Mouse (Mus musculus) intestine, embryonic 15.5 days (tissue): ENCODE data around the gene Kcnj5. TPM values are rescaled to one million over a fixed set of nuclear protein-coding genes. Genes with fewer than 3 reads are reported as not detected.

Experiments
- polyA plus RNA-seq: library from polyadenylated mRNA; unstranded; fragments of >200 nt; fragmentation: Nextera tagmentation; extraction: Ambion mirVana; gene quantifications from 2 replicates; pipeline ENCODE4 v1.2.1, GENCODE M21; 2015

Kcnj5 gene
- polyA plus RNA-seq, 1 experiment from 2014 or later: 0.15 TPM

Other genes with a start within 250 kb of the Kcnj5 start
- gene Arhgap32, start 228.2 kb downstream of the Kcnj5 start, polyA plus RNA-seq: 9.7 and 10.0 TPM in 2 replicates
- not detected in 2 replicates for gene Kcnj1, start 28.1 kb upstream of the Kcnj5 start, polyA plus RNA-seq
- 12.6 and 14.4 TPM in 2 replicates for gene Fli1, start 198.5 kb upstream of the Kcnj5 start, polyA plus RNA-seq